In genomic region chr6:38847447-38847846, GRCm38 (mm10) we compare ENCODE assay signal across 12 mouse cellular contexts. TPM values are rescaled to one million over a fixed set of nuclear protein-coding genes. Genes with fewer than 3 reads are reported as not detected.
DNase-seq lines count a peak whose midpoint lies in the region; ATAC-seq lines count a peak whose summit lies in the region.
"Had no signal": no experiment of that assay in that cellular context is flagged by ENCODE, and none has a peak within 500 bp of the region (broad histone marks: within the 10 kb centered on the region; RNA-seq: fewer than 3 reads in every experiment).

No protein-coding gene starts in this region.

- H3K27me3 ChIP-seq in heart, embryonic 15.5 days, result no peaks in the 10 kb centered on the region
- no peaks in the 10 kb centered on the region for H3K27me3 ChIP-seq in kidney, embryonic 16.5 days (ENCODE audit: insufficient read depth, low read length)
- no peaks in the 10 kb centered on the region for H3K27me3 ChIP-seq in liver, embryonic 15.5 days

- no peak overlapping the region for H3K4me3 ChIP-seq in heart, embryonic 15.5 days
- no peak overlapping the region for H3K4me3 ChIP-seq in kidney, embryonic 16.5 days (ENCODE audit: low read length)
- no peak overlapping the region for H3K4me3 ChIP-seq in liver, embryonic 15.5 days (replicated peaks)

- intact Hi-C loops in heart, postnatal 14 days (cut with DNase I), result no loop called here

- H3K36me3 ChIP-seq in heart, embryonic 15.5 days, result no peaks in the 10 kb centered on the region
- no peaks in the 10 kb centered on the region for H3K36me3 ChIP-seq in kidney, embryonic 16.5 days (ENCODE audit: insufficient read depth, low read length)
- peaks cover 21% of the 10 kb centered on the region for H3K36me3 ChIP-seq in liver, embryonic 15.5 days (replicated peaks)

- ATAC-seq in heart, embryonic 15.5 days (replicated peaks; ENCODE audit: insufficient number of reproducible peaks, insufficient read depth, low FRiP score, low read depth), result no peak
- ATAC-seq in kidney, embryonic 16.5 days (ENCODE audit: low FRiP score, low TSS enrichment), result no peak
- no peak for ATAC-seq in liver, embryonic 15.5 days (ENCODE audit: insufficient read depth)
- ATAC-seq in erythroid progenitor cell, adult 5-6 weeks (replicated peaks; ENCODE audit: low FRiP score, poor library complexity, severe bottlenecking), result no peak

- no peaks in the 10 kb centered on the region for H3K9me3 ChIP-seq in heart, embryonic 15.5 days (replicated peaks)
- H3K9me3 ChIP-seq in kidney, embryonic 16.5 days (ENCODE audit: low read length), result no peaks in the 10 kb centered on the region
- H3K9me3 ChIP-seq in liver, embryonic 15.5 days (replicated peaks), result no peaks in the 10 kb centered on the region

- 35% methylated on average over 1 of the region's 1 CpGs for WGBS in heart, embryonic 15.5 days
- WGBS in kidney, embryonic 16.5 days, result 90% methylated on average over 1 of the region's 1 CpGs
- WGBS in liver, embryonic 15.5 days (ENCODE audit: insufficient replicate concordance), result 57% methylated on average over 1 of the region's 1 CpGs

- no peak overlapping the region for H3K9ac ChIP-seq in heart, embryonic 15.5 days
- H3K9ac ChIP-seq in kidney, embryonic 16.5 days (replicated peaks; ENCODE audit: low read length), result no peak overlapping the region
- H3K9ac ChIP-seq in liver, embryonic 15.5 days, result no peak overlapping the region
- H3K9ac ChIP-seq: lung, embryonic 14.5 days had no signal

- H3K4me1 ChIP-seq in heart, embryonic 15.5 days (replicated peaks), result peaks cover 66% of the 10 kb centered on the region
- peaks cover 32% of the 10 kb centered on the region for H3K4me1 ChIP-seq in kidney, embryonic 16.5 days (ENCODE audit: insufficient read depth, low read length)
- H3K4me1 ChIP-seq in liver, embryonic 15.5 days (replicated peaks), result peaks cover 91% of the 10 kb centered on the region

- no peak overlapping the region for H3K4me2 ChIP-seq in heart, embryonic 15.5 days
- no peak overlapping the region for H3K4me2 ChIP-seq in kidney, embryonic 16.5 days (replicated peaks; ENCODE audit: low read depth, low read length)
- no peak overlapping the region for H3K4me2 ChIP-seq in liver, embryonic 15.5 days
- H3K4me2 ChIP-seq: lung, embryonic 14.5 days had no signal

- no peak for DNase-seq in heart, postnatal 14 days
- DNase-seq in kidney, adult 18-20 months, result no peak
- peak; percentile 55 for DNase-seq in kidney, postnatal 14 days
- DNase-seq: adrenal gland, adult 8-10 months; cerebellum, postnatal 25 days; thymus, postnatal 36 days had no signal

- H3K27ac ChIP-seq in heart, embryonic 15.5 days, result peak overlapping the region; percentile 27
- H3K27ac ChIP-seq in kidney, embryonic 16.5 days (ENCODE audit: low read length), result peak overlapping the region; percentile 5; the same call in 1 of the 2 replicates
- peak overlapping the region; percentile 29; the same call in 1 of the 2 replicates for H3K27ac ChIP-seq in liver, embryonic 15.5 days (replicated peaks)
- H3K27ac ChIP-seq: kidney, postnatal 0 days had no signal

RNA-seq across cellular contexts. Expression of gene Tbxas1, which starts 27.8 kb away (rescaled TPM):
- 1.5 and 2.9 TPM in 2 replicates for polyA plus RNA-seq in heart, embryonic 15.5 days (2015; fragmentation: Nextera tagmentation; extraction: Ambion mirVana)
- total RNA-seq in heart, postnatal 14 days (2021), result 1 to 10 TPM; 2.0 to 3.1 TPM
- polyA plus RNA-seq in kidney, embryonic 16.5 days (2015; fragmentation: Nextera tagmentation; extraction: Ambion mirVana), result 8.4 and 9.2 TPM in 2 replicates
- 9.0 and 10.4 TPM in 2 replicates for polyA plus RNA-seq in liver, embryonic 15.5 days (2015; fragmentation: Nextera tagmentation; extraction: Ambion mirVana)
- 18.7 and 18.9 TPM in 2 replicates for total RNA-seq in erythroid progenitor cell, adult 5-6 weeks (2015; ENCODE audit: low replicate concordance)
- 18.6 and 48.0 TPM in 2 replicates for total RNA-seq in erythroid progenitor cell, adult 5-6 weeks (2017; ENCODE audit: low replicate concordance)

RNA-seq across cellular contexts. Expression of gene Hipk2, which starts 28.5 kb away (rescaled TPM):
- 8.8 and 11.2 TPM in 2 replicates for polyA plus RNA-seq in heart, embryonic 15.5 days (2015; fragmentation: Nextera tagmentation; extraction: Ambion mirVana)
- 10 to 100 TPM; 88.5 to 88.9 TPM for total RNA-seq in heart, postnatal 14 days (2021)
- 28.0 and 32.8 TPM in 2 replicates for polyA plus RNA-seq in kidney, embryonic 16.5 days (2015; fragmentation: Nextera tagmentation; extraction: Ambion mirVana)
- polyA plus RNA-seq in liver, embryonic 15.5 days (2015; fragmentation: Nextera tagmentation; extraction: Ambion mirVana), result 18.0 and 23.4 TPM in 2 replicates
- total RNA-seq in erythroid progenitor cell, adult 5-6 weeks (2015; ENCODE audit: low replicate concordance), result 274 and 280 TPM in 2 replicates
- total RNA-seq in erythroid progenitor cell, adult 5-6 weeks (2017; ENCODE audit: low replicate concordance), result 160 and 174 TPM in 2 replicates
